Mouse (Mus musculus) liver, adult 2 months (tissue): ENCODE measurements at regions not wholly inside any gene's neighbourhood (a gene's known extent, or its start where the extent isn't known, plus 50 kb on each side); places are given as distances from the start of the nearest gene placed in this dataset.

Source experiments
- CTCF ChIP-seq: fragments of 200-500 bp; IDR thresholded peaks from 2 replicates; pipeline ENCODE4 v1.5.1; 2011; ENCODE audit warnings: low read depth, low read length, control low read depth
- POLR2A ChIP-seq: fragments of 200-500 bp; IDR thresholded peaks from 2 replicates; pipeline ENCODE4 v1.6.1; 2011; ENCODE audit warnings: low read length, control low read depth; ENCODE audit not compliant: insufficient read depth; ENCODE audit errors: extremely low read depth

DNA sequence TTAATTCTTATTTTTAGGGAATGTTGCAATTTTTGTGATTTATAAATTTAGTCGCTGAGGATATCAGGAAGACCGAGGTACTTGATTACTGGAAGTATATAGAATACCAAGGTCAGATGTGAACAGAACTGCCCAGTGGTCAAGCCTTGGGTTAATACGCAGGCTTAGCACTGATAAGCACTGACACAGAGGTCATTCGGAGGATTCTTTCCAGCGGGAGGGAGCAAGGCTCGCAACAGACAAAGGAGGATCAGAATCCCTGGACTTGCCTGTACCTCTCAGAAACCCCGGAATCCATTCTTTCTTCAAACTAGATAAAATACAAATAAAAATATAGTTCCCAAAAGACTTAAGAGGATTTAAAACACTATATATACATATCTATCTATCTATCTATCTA is 85.7 kb upstream of the Arhgap32 start:
- no peak for TF ChIP-seq CTCF
- no peak for TF ChIP-seq POLR2A
